Mouse (Mus musculus): Measurements from ENCODE around the gene Tsc1. TPM values are rescaled to one million over a fixed set of nuclear protein-coding genes. Genes with fewer than 3 reads are reported as not detected.
A peak's percentile ranks its signal among the peaks of the same experiment; 100 is the strongest.

Gene Tsc1
- polyA plus RNA-seq, 1 experiment from 2014 or later, result 13.8 TPM

GRCm38 (mm10) chr2:28612436-28613063 is 28.5 kb upstream of the Tsc1 start:
- Histone ChIP-seq H3K27me3 (replicated peaks; ENCODE audit: control insufficient read depth, insufficient read depth, low read length) (no peaks in the 10 kb centered on the region), H3K27ac (ENCODE audit: low read length) (no peak overlapping the region), H3K36me3 (ENCODE audit: control insufficient read depth, insufficient read depth, low read length) (no peaks in the 10 kb centered on the region), H3K4me2 (ENCODE audit: low read depth, low read length) (no peak overlapping the region), H3K4me1 (ENCODE audit: control insufficient read depth, insufficient read depth, low read length) (no peaks in the 10 kb centered on the region; the same call in 1 of the 2 replicates), H3K9ac (ENCODE audit: low read depth, low read length) (0 out of 2 replicates have a peak overlapping the region, but pooled peaks have one; percentile 8), H3K9me3 (ENCODE audit: control insufficient read depth, low read length) (no peaks in the 10 kb centered on the region), H3K4me3 (ENCODE audit: low read length) (no peak overlapping the region)
- no peak for ATAC-seq
- 75% methylated on average over 10 of the region's 10 CpGs for WGBS

- no peaks in the 10 kb centered on the region for H3K36me3 ChIP-seq (ENCODE audit: control insufficient read depth, insufficient read depth, low read length)
- no peak overlapping the region for H3K4me2 ChIP-seq (ENCODE audit: low read depth, low read length)
- no peak overlapping the region for H3K9ac ChIP-seq (ENCODE audit: low read depth, low read length)
- H3K27me3 ChIP-seq (replicated peaks; ENCODE audit: control insufficient read depth, insufficient read depth, low read length), result no peaks in the 10 kb centered on the region
- H3K4me3 ChIP-seq (ENCODE audit: low read length), result no peak overlapping the region
- H3K9me3 ChIP-seq (ENCODE audit: control insufficient read depth, low read length), result no peaks in the 10 kb centered on the region
- H3K27ac ChIP-seq (ENCODE audit: low read length), result no peak overlapping the region
- H3K4me1 ChIP-seq (ENCODE audit: control insufficient read depth, insufficient read depth, low read length), result no peaks in the 10 kb centered on the region
- 90% methylated on average over 10 of the region's 10 CpGs for WGBS
- ATAC-seq, result no peak
These were observed 27.4 kb upstream of the Tsc1 start for GRCm38 (mm10) chr2:28613599-28613998.

- H3K27ac ChIP-seq (ENCODE audit: low read length), result no peak overlapping the region
- no peaks in the 10 kb centered on the region for H3K9me3 ChIP-seq (ENCODE audit: control insufficient read depth, low read length)
- peaks cover 8% of the 10 kb centered on the region for H3K27me3 ChIP-seq (replicated peaks; ENCODE audit: control insufficient read depth, insufficient read depth, low read length)
- no peak overlapping the region for H3K4me2 ChIP-seq (ENCODE audit: low read depth, low read length)
- H3K36me3 ChIP-seq (ENCODE audit: control insufficient read depth, insufficient read depth, low read length), result no peaks in the 10 kb centered on the region
- 34% methylated on average over 5 of the region's 5 CpGs for WGBS
- no peak overlapping the region for H3K4me3 ChIP-seq (ENCODE audit: low read length)
- H3K4me1 ChIP-seq (ENCODE audit: control insufficient read depth, insufficient read depth, low read length), result no peaks in the 10 kb centered on the region
- no peak for ATAC-seq
- H3K9ac ChIP-seq (ENCODE audit: low read depth, low read length), result no peak overlapping the region
These were observed 24.7 kb upstream of the Tsc1 start for GRCm38 (mm10) chr2:28616358-28616757.

- no peak overlapping the region for H3K4me3 ChIP-seq (ENCODE audit: low read length)
- no peak overlapping the region for H3K9ac ChIP-seq (ENCODE audit: low read depth, low read length)
- no peaks in the 10 kb centered on the region for H3K36me3 ChIP-seq (ENCODE audit: control insufficient read depth, insufficient read depth, low read length)
- 0 out of 2 replicates have a peak, but pooled peaks cover 3% of the 10 kb centered on the region for H3K4me1 ChIP-seq (ENCODE audit: control insufficient read depth, insufficient read depth, low read length)
- peaks cover 8% of the 10 kb centered on the region for H3K27me3 ChIP-seq (replicated peaks; ENCODE audit: control insufficient read depth, insufficient read depth, low read length)
- WGBS, result 76% methylated on average over 9 of the region's 9 CpGs
- ATAC-seq, result peak; percentile 74
- no peaks in the 10 kb centered on the region for H3K9me3 ChIP-seq (ENCODE audit: control insufficient read depth, low read length)
- H3K4me2 ChIP-seq (ENCODE audit: low read depth, low read length), result no peak overlapping the region
- H3K27ac ChIP-seq (ENCODE audit: low read length), result no peak overlapping the region
These were observed 24.2 kb upstream of the Tsc1 start for GRCm38 (mm10) chr2:28616874-28617273.

GRCm38 (mm10) chr2:28617498-28618486 is 23.2 kb upstream of the Tsc1 start:
- Histone ChIP-seq H3K4me3 (ENCODE audit: low read length) (no peak overlapping the region), H3K4me1 (ENCODE audit: control insufficient read depth, insufficient read depth, low read length) (0 out of 2 replicates have a peak, but pooled peaks cover 3% of the 10 kb centered on the region), H3K9me3 (ENCODE audit: control insufficient read depth, low read length) (no peaks in the 10 kb centered on the region), H3K9ac (ENCODE audit: low read depth, low read length) (no peak overlapping the region), H3K27ac (ENCODE audit: low read length) (no peak overlapping the region), H3K36me3 (ENCODE audit: control insufficient read depth, insufficient read depth, low read length) (no peaks in the 10 kb centered on the region), H3K27me3 (replicated peaks; ENCODE audit: control insufficient read depth, insufficient read depth, low read length) (peaks cover 10% of the 10 kb centered on the region), H3K4me2 (ENCODE audit: low read depth, low read length) (no peak overlapping the region)
- 80% methylated on average over 8 of the region's 8 CpGs for WGBS
- no peak for ATAC-seq

GRCm38 (mm10) chr2:28618777-28619336 is 22.2 kb upstream of the Tsc1 start:
- Histone ChIP-seq H3K4me1 (ENCODE audit: control insufficient read depth, insufficient read depth, low read length) (0 out of 2 replicates have a peak, but pooled peaks cover 3% of the 10 kb centered on the region), H3K4me3 (ENCODE audit: low read length) (no peak overlapping the region), H3K36me3 (ENCODE audit: control insufficient read depth, insufficient read depth, low read length) (no peaks in the 10 kb centered on the region), H3K9ac (ENCODE audit: low read depth, low read length) (no peak overlapping the region), H3K4me2 (ENCODE audit: low read depth, low read length) (no peak overlapping the region), H3K27me3 (replicated peaks; ENCODE audit: control insufficient read depth, insufficient read depth, low read length) (peaks cover 10% of the 10 kb centered on the region), H3K9me3 (ENCODE audit: control insufficient read depth, low read length) (no peaks in the 10 kb centered on the region), H3K27ac (ENCODE audit: low read length) (no peak overlapping the region)
- WGBS, result 76% methylated on average over 6 of the region's 6 CpGs
- no peak for ATAC-seq

- H3K36me3 ChIP-seq (ENCODE audit: control insufficient read depth, insufficient read depth, low read length), result no peaks in the 10 kb centered on the region
- H3K4me1 ChIP-seq (ENCODE audit: control insufficient read depth, insufficient read depth, low read length), result 0 out of 2 replicates have a peak, but pooled peaks cover 3% of the 10 kb centered on the region
- no peak overlapping the region for H3K9ac ChIP-seq (ENCODE audit: low read depth, low read length)
- no peak for ATAC-seq
- H3K9me3 ChIP-seq (ENCODE audit: control insufficient read depth, low read length), result no peaks in the 10 kb centered on the region
- no peak overlapping the region for H3K4me2 ChIP-seq (ENCODE audit: low read depth, low read length)
- peaks cover 10% of the 10 kb centered on the region for H3K27me3 ChIP-seq (replicated peaks; ENCODE audit: control insufficient read depth, insufficient read depth, low read length)
- WGBS, result 89% methylated on average over 6 of the region's 6 CpGs
- no peak overlapping the region for H3K4me3 ChIP-seq (ENCODE audit: low read length)
- no peak overlapping the region for H3K27ac ChIP-seq (ENCODE audit: low read length)
These were observed 21.7 kb upstream of the Tsc1 start for GRCm38 (mm10) chr2:28619369-28619768.

- 0 out of 2 replicates have a peak, but pooled peaks cover 3% of the 10 kb centered on the region for H3K4me1 ChIP-seq (ENCODE audit: control insufficient read depth, insufficient read depth, low read length)
- no peak overlapping the region for H3K4me2 ChIP-seq (ENCODE audit: low read depth, low read length)
- H3K9ac ChIP-seq (ENCODE audit: low read depth, low read length), result no peak overlapping the region
- peaks cover 10% of the 10 kb centered on the region for H3K27me3 ChIP-seq (replicated peaks; ENCODE audit: control insufficient read depth, insufficient read depth, low read length)
- no peaks in the 10 kb centered on the region for H3K36me3 ChIP-seq (ENCODE audit: control insufficient read depth, insufficient read depth, low read length)
- H3K9me3 ChIP-seq (ENCODE audit: control insufficient read depth, low read length), result no peaks in the 10 kb centered on the region
- 60% methylated on average over 10 of the region's 10 CpGs for WGBS
- no peak overlapping the region for H3K27ac ChIP-seq (ENCODE audit: low read length)
- H3K4me3 ChIP-seq (ENCODE audit: low read length), result no peak overlapping the region
- no peak for ATAC-seq
These were observed 20.5 kb upstream of the Tsc1 start for GRCm38 (mm10) chr2:28620522-28620921.

GRCm38 (mm10) chr2:28621111-28621510 is 19.9 kb upstream of the Tsc1 start:
- Histone ChIP-seq H3K4me1 (ENCODE audit: control insufficient read depth, insufficient read depth, low read length) (0 out of 2 replicates have a peak, but pooled peaks cover 3% of the 10 kb centered on the region), H3K27ac (ENCODE audit: low read length) (no peak overlapping the region), H3K36me3 (ENCODE audit: control insufficient read depth, insufficient read depth, low read length) (no peaks in the 10 kb centered on the region), H3K9ac (ENCODE audit: low read depth, low read length) (no peak overlapping the region), H3K4me3 (ENCODE audit: low read length) (no peak overlapping the region), H3K27me3 (replicated peaks; ENCODE audit: control insufficient read depth, insufficient read depth, low read length) (peaks cover 10% of the 10 kb centered on the region), H3K9me3 (ENCODE audit: control insufficient read depth, low read length) (no peaks in the 10 kb centered on the region), H3K4me2 (ENCODE audit: low read depth, low read length) (no peak overlapping the region)
- WGBS, result 23% methylated on average over 2 of the region's 2 CpGs
- ATAC-seq, result no peak

Data from intestine, embryonic 16.5 days (tissue).